Mouse (Mus musculus) thymus, postnatal 4 days (tissue): ENCODE results near the gene Abca4.
A peak's percentile ranks its signal among the peaks of the same experiment; 100 is the strongest.

ENCODE experiments used
- DNase-seq: peaks from one replicate; pipeline ENCODE4 v3.0.0; 2021

Abca4 gene

GRCm38 (mm10) chr3:122043799-122044547 lies at the start of gene Abca4:
TSS of gene Abca4 (plus strand) at chr3:122044443.
- no peak for DNase-seq

GRCm38 (mm10) chr3:121995125-121995524 lies 49.1 kb upstream of the Abca4 start:
- no peak for DNase-seq

GRCm38 (mm10) chr3:121999934-122000333 lies 44.3 kb upstream of the Abca4 start:
- no peak for DNase-seq

- no peak for DNase-seq
Observed at GRCm38 (mm10) chr3:122001568-122001967, 42.7 kb upstream of the Abca4 start.

GRCm38 (mm10) chr3:122009818-122010217 lies 34.4 kb upstream of the Abca4 start:
- DNase-seq, result no peak

- no peak for DNase-seq
Observed at GRCm38 (mm10) chr3:122010292-122010691, 34.0 kb upstream of the Abca4 start.

- no peak for DNase-seq
Observed at GRCm38 (mm10) chr3:122012464-122012863, 31.8 kb upstream of the Abca4 start.

GRCm38 (mm10) chr3:122018421-122018820 lies 25.8 kb upstream of the Abca4 start:
- no peak for DNase-seq

GRCm38 (mm10) chr3:122019159-122019558 lies 25.1 kb upstream of the Abca4 start:
- DNase-seq, result no peak

GRCm38 (mm10) chr3:122021029-122021652 lies 23.1 kb upstream of the Abca4 start:
- no peak for DNase-seq

- DNase-seq, result no peak
Observed at GRCm38 (mm10) chr3:122022355-122022754, 21.9 kb upstream of the Abca4 start.

GRCm38 (mm10) chr3:122026676-122027075 lies 17.6 kb upstream of the Abca4 start:
- no peak for DNase-seq

GRCm38 (mm10) chr3:122027776-122028175 lies 16.5 kb upstream of the Abca4 start:
- no peak for DNase-seq

- DNase-seq, result no peak
Observed at GRCm38 (mm10) chr3:122033248-122033837, 10.9 kb upstream of the Abca4 start.

GRCm38 (mm10) chr3:122034240-122034639 lies 10.0 kb upstream of the Abca4 start:
- no peak for DNase-seq

- DNase-seq, result no peak
Observed at GRCm38 (mm10) chr3:122035092-122035491, 9.2 kb upstream of the Abca4 start.

GRCm38 (mm10) chr3:122040522-122040921 lies 3.7 kb upstream of the Abca4 start:
- no peak for DNase-seq

- no peak for DNase-seq
Observed at GRCm38 (mm10) chr3:122043102-122043501, 1.1 kb upstream of the Abca4 start.

GRCm38 (mm10) chr3:122046187-122046620 lies 2.0 kb downstream of the Abca4 start:
- DNase-seq, result no peak

GRCm38 (mm10) chr3:122047402-122047801 lies 3.2 kb downstream of the Abca4 start:
- DNase-seq, result no peak

- DNase-seq, result peak; percentile 14
Observed at GRCm38 (mm10) chr3:122047921-122048861, 3.9 kb downstream of the Abca4 start.

- DNase-seq, result no peak
Observed at GRCm38 (mm10) chr3:122049158-122049557, 4.9 kb downstream of the Abca4 start.
